Mouse (Mus musculus): ENCODE measurements around the gene Gm9733. TPM values are rescaled to one million over a fixed set of nuclear protein-coding genes. Genes with fewer than 3 reads are reported as not detected.

The Gm9733 gene
- polyA plus RNA-seq (2014; fragmentation: Illumina TruSeq; extraction: RNeasy Lipid Tissue Mini Kit (QIAGEN cat#74804); ENCODE audit: low read depth, low replicate concordance) = not detected

DNA sequence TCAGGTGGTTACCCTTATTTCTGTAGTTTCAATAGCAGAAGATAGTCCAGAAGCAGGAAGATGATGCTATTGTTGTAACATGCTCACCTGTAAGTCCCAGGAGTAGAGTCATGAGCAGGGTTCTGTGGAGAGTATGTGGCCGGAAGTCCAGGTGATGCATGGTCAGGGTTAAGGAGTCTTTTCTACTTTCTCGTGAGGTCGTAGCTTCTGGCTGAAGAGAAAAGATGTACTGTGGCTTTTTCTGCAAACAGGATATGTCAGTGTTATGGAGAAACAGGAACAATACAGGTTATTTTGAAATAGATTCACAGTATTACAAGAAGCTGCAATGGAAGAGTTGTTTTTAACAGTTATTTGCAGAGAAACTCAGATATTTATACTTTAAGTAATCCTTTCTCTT is at the start of gene Gm9733:
Gm9733 (minus strand) TSS at position 240 of the 400 bp plus-strand sequence.

Other genes with a start within 250 kb of the Gm9733 start
- gene Sirpb1a, start 94.2 kb upstream of the Gm9733 start, polyA plus RNA-seq (2014; fragmentation: Illumina TruSeq; extraction: RNeasy Lipid Tissue Mini Kit (QIAGEN cat#74804); ENCODE audit: low read depth, low replicate concordance) = 1.0 TPM
- gene Sirpb1b, start 242.8 kb upstream of the Gm9733 start, polyA plus RNA-seq (2014; fragmentation: Illumina TruSeq; extraction: RNeasy Lipid Tissue Mini Kit (QIAGEN cat#74804); ENCODE audit: low read depth, low replicate concordance) = 1.2 TPM

All from sigmoid colon, adult 10 weeks (tissue).